Mouse (Mus musculus): Measurements from ENCODE around the gene Mef2c.

GRCm38 (mm10) chr13:83461556-83461955 lies 42.3 kb upstream of the Mef2c start:
- TF ChIP-seq CTCF (IDR thresholded peaks at IDR 0.05; ENCODE audit: borderline replicate concordance, extremely low read depth, insufficient read depth, insufficient read length), result no peak
- TF ChIP-seq POLR2A (IDR thresholded peaks at IDR 0.05; ENCODE audit: borderline replicate concordance, extremely low read depth, insufficient read depth, insufficient read length, poor library complexity, severe bottlenecking), result no peak
